Mouse (Mus musculus) heart, postnatal 10 days (tissue): ENCODE results near the gene Mxi1. TPM values are rescaled to one million over a fixed set of nuclear protein-coding genes. Genes with fewer than 3 reads are reported as not detected.

Experiments
- DNase-seq, 2 experiments: peaks; one replicate each; pipeline ENCODE4 v3.0.0; 2021
- intact Hi-C: fragments of 180-260 bp; cut with DNase I; formaldehyde crosslinking; loops from one replicate; pipeline ENCODE4 v1.15.1; 2025
- total RNA-seq, 2 experiments: library from RNA; stranded (reverse); gene quantifications; 2 replicates each; pipeline ENCODE4 v1.2.3; 2021

Mxi1 gene
- total RNA-seq, 2 experiments from 2014 or later = 36.3 to 39.9 TPM

DNA sequence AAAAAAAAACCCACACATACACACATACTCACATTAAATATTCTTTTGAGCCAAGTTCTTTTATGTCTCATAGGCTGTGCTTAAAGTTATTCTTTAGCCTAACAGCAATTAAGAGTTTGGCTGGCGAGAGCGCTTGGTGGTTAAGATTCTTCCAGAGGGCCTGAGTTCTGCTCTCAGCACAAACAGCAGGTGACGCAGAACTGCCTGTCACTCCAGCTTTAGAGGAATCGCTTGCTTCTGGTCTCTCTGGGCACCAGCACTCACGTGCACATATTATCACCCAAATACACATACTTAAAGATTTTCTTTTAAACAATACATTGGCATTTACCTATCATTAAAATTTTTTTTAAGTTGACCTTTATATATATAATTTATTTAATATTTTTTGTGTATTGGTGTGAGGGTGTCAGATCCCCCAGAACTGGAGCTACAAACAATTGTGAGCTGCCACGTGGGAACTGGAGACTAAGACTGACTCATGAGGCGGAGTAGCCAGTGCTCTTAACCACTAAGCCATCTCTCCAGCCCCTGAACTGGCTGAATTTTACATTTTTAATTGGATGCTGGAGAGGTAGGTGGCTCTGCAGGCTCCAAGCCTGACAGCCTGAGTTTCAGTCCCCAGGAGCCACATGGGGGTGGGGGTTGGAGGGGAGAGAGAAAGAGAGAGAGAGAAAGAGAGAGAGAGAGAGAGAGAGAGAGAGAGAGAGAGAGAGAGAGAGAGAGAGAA is 44.1 kb downstream of the Mxi1 start:
- intact Hi-C loops = no loop called here
- no peak for DNase-seq

GRCm38 (mm10) chr19:53355065-53355464 is 44.7 kb downstream of the Mxi1 start:
- DNase-seq = no peak

DNA sequence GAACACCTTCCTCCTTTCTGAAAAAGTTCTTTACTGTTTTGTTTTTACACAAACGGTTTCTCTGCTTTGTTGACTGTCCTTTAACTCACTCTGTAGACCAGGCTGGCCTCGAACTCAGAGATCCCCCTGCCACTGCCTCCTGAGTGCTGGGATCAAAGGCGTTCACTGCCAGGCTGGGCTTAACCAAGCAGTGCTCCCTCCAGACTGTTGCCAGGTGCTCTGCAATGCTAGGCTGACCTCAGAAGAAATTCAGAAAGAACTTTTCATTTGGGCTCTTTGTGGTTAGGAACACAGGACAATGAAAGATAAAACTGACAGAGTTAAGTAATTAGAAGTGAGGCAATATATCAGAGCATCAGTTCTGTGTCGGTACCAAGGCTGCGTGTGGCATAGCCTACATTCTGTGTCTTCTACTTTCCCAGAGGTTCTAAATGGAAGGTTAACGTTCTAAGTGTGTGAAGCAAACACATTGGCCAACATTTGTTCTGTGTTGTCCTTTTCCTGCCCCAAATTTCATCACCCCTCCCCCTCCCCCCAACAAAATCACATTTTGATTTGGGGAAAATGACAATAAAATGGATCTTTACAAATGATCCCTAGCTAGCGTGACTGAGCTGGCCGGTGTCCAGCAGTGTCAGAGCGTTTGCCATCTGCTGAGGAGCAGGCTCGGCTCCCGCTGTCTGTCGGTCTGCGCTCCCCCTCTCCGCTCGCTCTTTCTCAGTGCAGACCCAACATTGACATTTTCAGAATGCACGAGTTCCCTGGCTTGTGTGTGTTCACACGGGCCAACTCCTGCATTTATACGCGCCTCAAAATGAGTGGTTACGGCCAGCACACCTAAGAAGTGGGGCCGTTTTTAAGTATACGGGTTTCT is 49.1 kb downstream of the Mxi1 start:
- peak; percentile 52 for DNase-seq
- intact Hi-C loops = no loop called here

More at GRCm38 (mm10) chr19:53355065-53355464, 44.7 kb downstream of the Mxi1 start:
- intact Hi-C loops = no loop called here

DNA sequence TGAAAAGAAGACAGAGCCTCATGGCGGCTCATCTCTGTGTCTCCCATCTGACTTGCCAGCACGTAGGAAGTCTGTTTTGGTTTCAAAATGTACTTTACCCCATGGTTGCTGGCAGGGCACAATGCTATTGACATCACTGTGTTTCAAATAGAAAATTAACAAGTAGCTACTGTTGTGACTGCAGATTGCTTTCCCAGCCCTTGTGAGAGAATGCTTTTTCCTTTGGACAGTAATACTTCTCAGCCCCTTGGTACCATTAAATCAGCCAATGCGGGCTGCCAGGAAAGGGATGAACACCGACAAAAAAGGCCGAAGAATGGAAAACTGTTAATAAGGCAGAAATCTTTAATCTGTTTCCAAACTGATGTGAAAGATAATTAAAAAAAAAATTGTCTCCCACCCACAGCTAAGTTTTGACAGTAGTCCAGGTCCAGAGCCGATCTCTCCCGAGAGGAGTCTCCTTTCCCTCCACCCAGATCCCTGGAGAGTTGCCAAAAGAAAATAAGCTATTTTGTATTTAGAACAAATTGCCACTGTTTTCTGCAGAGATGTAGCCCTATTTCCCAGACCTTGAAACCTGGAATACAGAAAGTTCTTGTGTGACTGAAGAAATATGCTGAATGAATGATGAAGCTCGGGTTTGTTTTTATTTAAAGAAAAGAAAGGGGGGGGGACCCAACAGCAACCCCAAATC is 50.1 kb downstream of the Mxi1 start:
- peak in 1 of 2 experiments; percentile 26 for DNase-seq
- intact Hi-C loops = no loop called here

GRCm38 (mm10) chr19:53362967-53363366 is 52.6 kb downstream of the Mxi1 start:
- intact Hi-C loops = no loop called here
- DNase-seq = peak in 1 of 2 experiments; percentile 42

DNA sequence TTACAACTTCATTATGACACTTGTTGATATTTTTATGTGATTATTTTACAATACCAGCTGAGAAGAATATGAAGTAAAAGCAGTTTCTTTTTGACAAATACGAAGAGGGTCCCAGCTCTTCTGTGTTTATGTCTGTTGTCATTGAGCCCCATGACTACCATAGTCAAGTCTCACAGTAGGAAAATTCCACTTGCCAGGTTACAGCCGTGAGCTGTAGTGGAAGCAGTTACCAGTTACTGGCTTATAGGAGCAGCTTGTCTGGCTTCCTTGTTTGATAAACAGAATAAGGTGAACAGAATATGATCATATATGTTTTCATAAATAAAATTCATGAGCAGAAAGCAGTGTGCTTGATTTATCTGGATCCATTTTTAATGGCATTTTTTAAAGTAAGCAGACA is 54.2 kb downstream of the Mxi1 start:
- no peak for DNase-seq
- intact Hi-C loops = no loop called here

- intact Hi-C loops = loop anchor here (5.0 kb wide), 3 partner anchors 33 to 358 kb away; partner anchors contain the start of gene Mxi1
- peak; percentile 73 for DNase-seq
Observed at GRCm38 (mm10) chr19:53364963-53365362, 54.6 kb downstream of the Mxi1 start.

DNA sequence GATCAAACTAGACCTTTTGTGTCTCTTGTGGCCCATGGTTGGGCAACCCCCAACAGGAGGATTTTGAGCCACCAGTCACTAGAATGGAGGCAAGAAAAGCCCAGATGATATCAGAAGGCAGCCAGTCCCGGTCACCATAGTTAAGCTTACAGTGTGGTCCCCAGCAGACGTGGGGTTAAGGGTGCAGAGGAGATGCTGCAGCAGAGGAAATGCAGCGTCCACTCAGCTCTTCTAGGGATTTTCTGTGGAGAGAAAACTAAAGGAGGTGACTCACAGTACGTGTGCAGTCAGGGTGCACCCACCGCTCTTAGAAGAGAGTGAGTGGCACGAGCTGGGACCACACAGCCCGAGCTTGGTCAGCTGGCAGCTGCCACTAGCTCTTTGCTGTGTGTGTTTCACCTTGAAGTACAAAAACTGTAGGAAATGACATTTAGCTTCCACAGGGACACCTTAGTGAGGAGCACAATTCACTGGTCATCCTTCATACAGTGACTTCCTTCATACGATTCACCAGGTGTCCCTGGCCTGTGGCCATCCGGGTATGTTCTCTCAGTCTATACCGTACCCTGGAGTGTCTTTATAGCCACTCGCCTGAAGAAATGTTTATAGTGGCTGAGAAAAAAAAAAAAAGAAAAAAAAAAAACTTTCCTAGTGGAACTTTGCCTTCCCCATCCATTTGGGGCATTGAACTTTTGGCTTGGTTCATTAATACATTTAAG is 55.9 kb downstream of the Mxi1 start:
- intact Hi-C loops = loop anchor here (5.0 kb wide), 3 partner anchors 34 to 359 kb away; partner anchors contain the start of gene Mxi1
- DNase-seq = no peak

GRCm38 (mm10) chr19:53366881-53367280 is 56.6 kb downstream of the Mxi1 start:
- DNase-seq = no peak
- intact Hi-C loops = loop anchor here (5.0 kb wide), 3 partner anchors 35 to 360 kb away; partner anchors contain the start of gene Mxi1

DNA sequence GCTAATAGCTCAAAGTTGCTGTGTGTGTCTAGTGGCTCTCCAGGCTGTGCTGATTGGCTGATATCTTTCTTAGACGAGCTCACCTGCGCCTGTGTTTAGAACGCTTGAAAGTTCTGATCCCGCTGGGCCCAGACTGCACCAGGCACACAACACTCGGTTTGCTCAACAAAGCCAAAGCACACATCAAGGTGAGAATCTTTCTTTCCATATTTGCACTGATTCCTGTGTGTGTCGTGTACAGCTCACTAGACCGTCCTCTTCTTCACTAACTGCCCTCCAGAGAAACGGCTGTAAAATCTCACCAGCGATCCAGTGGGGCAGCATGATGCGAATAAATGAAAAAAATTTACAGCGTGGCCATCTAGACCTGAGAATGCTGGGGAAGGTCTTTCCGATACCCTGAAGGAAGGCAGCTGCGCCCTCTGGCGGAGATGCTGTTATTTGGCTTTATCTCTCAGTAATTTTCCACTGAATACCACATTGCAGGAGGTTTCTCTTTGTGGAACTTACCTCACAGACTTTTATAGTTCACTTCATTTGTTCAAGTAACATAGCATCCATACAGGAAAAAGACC is 59.2 kb downstream of the Mxi1 start:
- intact Hi-C loops = loop anchor here (1.0 to 5.0 kb wide), 4 partner anchors 37 to 362 kb away; partner anchors contain the start of gene Mxi1
- peak; percentile 82 to 87 for DNase-seq

DNA sequence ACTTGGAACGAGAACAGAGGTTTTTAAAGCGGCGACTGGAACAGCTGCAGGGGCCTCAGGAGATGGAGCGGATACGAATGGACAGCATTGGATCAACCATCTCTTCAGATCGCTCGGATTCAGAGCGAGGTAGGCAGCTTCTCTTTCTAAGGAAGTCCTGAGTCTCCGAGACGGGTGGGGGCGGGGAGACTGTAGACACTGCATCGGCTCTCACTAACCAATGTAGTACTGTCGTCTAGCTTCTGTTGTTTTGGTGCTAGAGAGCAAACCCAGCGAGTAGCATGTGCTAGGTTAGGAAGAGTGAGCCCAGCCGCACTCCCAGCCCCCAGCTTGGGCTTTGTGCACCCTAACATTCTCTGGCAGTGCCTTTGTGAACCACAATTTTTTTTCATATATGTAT is 59.9 kb downstream of the Mxi1 start:
- intact Hi-C loops = no loop called here
- DNase-seq = no peak

GRCm38 (mm10) chr19:53371666-53372065 is 61.3 kb downstream of the Mxi1 start, which contains the start of gene Gm10197:
Gene Gm10197 (minus strand): TSS chr19:53371766.
- no peak for DNase-seq
- intact Hi-C loops = no loop called here

- DNase-seq = no peak
- intact Hi-C loops = no loop called here
Observed at GRCm38 (mm10) chr19:53373570-53373969, 63.3 kb downstream of the Mxi1 start.

GRCm38 (mm10) chr19:53375299-53375698 is 65.0 kb downstream of the Mxi1 start:
- intact Hi-C loops = no loop called here
- DNase-seq = no peak

GRCm38 (mm10) chr19:53375816-53376215 is 65.5 kb downstream of the Mxi1 start:
- intact Hi-C loops = no loop called here
- no peak for DNase-seq

- intact Hi-C loops = no loop called here
- DNase-seq = no peak
Observed at GRCm38 (mm10) chr19:53377652-53378051, 67.3 kb downstream of the Mxi1 start.

DNA sequence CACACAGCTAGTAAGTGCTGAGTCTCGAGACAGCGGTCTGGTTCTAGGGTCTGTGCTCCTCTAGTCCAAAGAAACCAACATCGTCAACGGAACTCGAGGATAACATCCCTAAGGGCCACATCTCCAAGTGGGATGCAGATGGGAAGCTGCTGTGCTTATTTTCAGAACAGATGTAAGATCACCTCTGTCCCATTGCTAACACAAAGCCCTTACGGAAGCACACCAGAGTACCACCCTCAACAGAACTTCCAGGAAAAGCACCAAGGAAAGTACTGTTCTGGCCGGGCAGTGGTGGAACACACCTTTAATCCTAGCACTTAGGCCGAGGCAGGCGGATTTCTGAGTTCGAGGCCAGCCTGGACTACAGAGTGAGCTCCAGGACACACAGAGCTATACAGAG is 68.1 kb downstream of the Mxi1 start:
- DNase-seq = no peak
- intact Hi-C loops = no loop called here

DNA sequence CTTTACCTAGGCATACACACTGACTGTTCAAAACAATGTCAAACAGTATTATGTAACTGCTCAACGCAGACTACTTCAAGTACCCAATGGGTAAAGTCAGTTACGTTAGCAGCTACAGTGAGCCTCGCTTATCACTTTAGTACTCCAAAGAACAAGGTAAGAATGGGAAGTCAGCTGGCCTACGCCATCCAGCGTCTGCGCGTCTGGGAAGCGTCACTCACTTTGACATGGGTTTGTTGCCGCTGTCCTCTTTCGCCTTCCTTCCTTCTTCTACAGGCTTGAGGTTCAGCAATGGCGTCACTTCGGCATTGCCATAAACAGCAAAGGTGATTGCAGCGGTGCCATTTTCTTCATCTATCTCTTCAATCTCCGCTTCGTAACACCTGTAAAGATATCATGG is 73.0 kb downstream of the Mxi1 start:
- intact Hi-C loops = no loop called here
- no peak for DNase-seq

- no peak for DNase-seq
- intact Hi-C loops = no loop called here
Observed at GRCm38 (mm10) chr19:53389417-53389816, 79.1 kb downstream of the Mxi1 start.
